Mouse (Mus musculus) testis, postnatal 10 days (tissue): Measurements from ENCODE around the gene Mydgf.

Source experiments
- DNase-seq: peaks from one replicate; pipeline ENCODE4 v3.0.0; 2021; ENCODE audit warnings: low spot score

Mydgf gene

GRCm38 (mm10) chr17:56194357-56194756, 10.6 kb upstream of the Mydgf start:
- no peak for DNase-seq

- DNase-seq = no peak
Observed at GRCm38 (mm10) chr17:56191266-56191665, 7.5 kb upstream of the Mydgf start.

- peak; percentile 68 for DNase-seq
Observed at GRCm38 (mm10) chr17:56185281-56186141, 1.8 kb upstream of the Mydgf start.

GRCm38 (mm10) chr17:56182975-56183657, 604 bp downstream of the Mydgf start:
- no peak for DNase-seq

- DNase-seq = no peak
Observed at GRCm38 (mm10) chr17:56175416-56175815, 8.3 kb downstream of the Mydgf start.

GRCm38 (mm10) chr17:56173401-56174046, 10.2 kb downstream of the Mydgf start:
- DNase-seq = peak; percentile 70

GRCm38 (mm10) chr17:56171881-56172280, 11.8 kb downstream of the Mydgf start:
- no peak for DNase-seq

- DNase-seq = no peak
Observed at GRCm38 (mm10) chr17:56171456-56171855, 12.3 kb downstream of the Mydgf start.

- DNase-seq = no peak
Observed at GRCm38 (mm10) chr17:56170636-56171035, 13.1 kb downstream of the Mydgf start.

- no peak for DNase-seq
Observed at GRCm38 (mm10) chr17:56169830-56170229, 13.9 kb downstream of the Mydgf start.

GRCm38 (mm10) chr17:56165671-56166070, 18.0 kb downstream of the Mydgf start:
- no peak for DNase-seq

GRCm38 (mm10) chr17:56164510-56164909, 19.2 kb downstream of the Mydgf start:
- DNase-seq = no peak

- no peak for DNase-seq
Observed at GRCm38 (mm10) chr17:56163523-56164102, 20.1 kb downstream of the Mydgf start.

- DNase-seq = peak; percentile 96
Observed at GRCm38 (mm10) chr17:56162231-56162774, 21.4 kb downstream of the Mydgf start, which contains the start of gene Tnfaip8l1. Gene Tnfaip8l1, plus strand, starts transcription at chr17:56162477.

GRCm38 (mm10) chr17:56159729-56160128, 24.0 kb downstream of the Mydgf start:
- DNase-seq = peak; percentile 75

- peak; percentile 86 for DNase-seq
Observed at GRCm38 (mm10) chr17:56153643-56154042, 30.1 kb downstream of the Mydgf start.

GRCm38 (mm10) chr17:56149897-56150296, 33.8 kb downstream of the Mydgf start:
- no peak for DNase-seq

GRCm38 (mm10) chr17:56148790-56149618, 34.7 kb downstream of the Mydgf start:
- DNase-seq = no peak

- no peak for DNase-seq
Observed at GRCm38 (mm10) chr17:56148280-56148679, 35.4 kb downstream of the Mydgf start.

GRCm38 (mm10) chr17:56147420-56147819, 36.3 kb downstream of the Mydgf start:
- DNase-seq = no peak

- DNase-seq = no peak
Observed at GRCm38 (mm10) chr17:56146131-56146530, 37.6 kb downstream of the Mydgf start.
